Mouse (Mus musculus) subcutaneous adipose tissue, adult 2 months (tissue): ENCODE data around the gene Cptp. TPM values are rescaled to one million over a fixed set of nuclear protein-coding genes. Genes with fewer than 3 reads are reported as not detected.

Experiments
- polyA plus RNA-seq: library from polyadenylated mRNA; depleted of rRNA; stranded (reverse); fragments of >200 nt; gene quantifications from 2 replicates; pipeline ENCODE4 v1.2.3, GENCODE M21; 2012; ENCODE audit warnings: low replicate concordance; rRNA removed

Cptp gene
- 28.1 and 32.4 TPM in 2 replicates for polyA plus RNA-seq

GRCm38 (mm10) chr4:155869317-155870033 lies at the start of gene Cptp, which contains the start of gene Ints11:
Gene Cptp, minus strand, starts transcription at chr4:155869440.
Gene Ints11, plus strand, starts transcription at chr4:155869546.

DNA sequence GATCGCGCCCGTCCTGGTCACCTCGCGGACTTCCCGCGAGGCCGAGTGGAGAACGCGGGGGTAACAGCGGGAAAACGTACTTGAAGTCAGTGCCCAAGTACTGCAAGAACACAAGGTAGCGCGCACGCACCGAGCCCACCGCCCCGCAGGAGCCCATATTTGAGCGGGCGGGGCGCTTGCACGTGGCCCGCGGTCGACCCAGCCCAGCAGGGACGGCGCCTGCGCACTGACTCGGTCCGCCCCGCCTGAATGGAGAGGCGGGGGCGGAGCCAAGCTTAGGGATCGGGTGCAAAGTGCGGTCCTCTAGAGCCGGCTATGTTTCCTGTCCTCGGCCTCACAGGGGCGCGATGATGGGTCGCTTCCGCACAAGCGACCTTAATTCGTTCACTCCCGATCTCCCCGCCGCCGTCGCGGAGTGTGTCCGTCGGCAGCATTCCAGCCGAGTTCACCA lies 22.3 kb upstream of the Cptp start, which contains the start of the genes Pusl1 and Acap3:
TSS of gene Pusl1 (minus strand) at position 231 of the 451 bp plus-strand sequence.
TSS of gene Acap3 (plus strand) at position 272 of the 451 bp plus-strand sequence.

DNA sequence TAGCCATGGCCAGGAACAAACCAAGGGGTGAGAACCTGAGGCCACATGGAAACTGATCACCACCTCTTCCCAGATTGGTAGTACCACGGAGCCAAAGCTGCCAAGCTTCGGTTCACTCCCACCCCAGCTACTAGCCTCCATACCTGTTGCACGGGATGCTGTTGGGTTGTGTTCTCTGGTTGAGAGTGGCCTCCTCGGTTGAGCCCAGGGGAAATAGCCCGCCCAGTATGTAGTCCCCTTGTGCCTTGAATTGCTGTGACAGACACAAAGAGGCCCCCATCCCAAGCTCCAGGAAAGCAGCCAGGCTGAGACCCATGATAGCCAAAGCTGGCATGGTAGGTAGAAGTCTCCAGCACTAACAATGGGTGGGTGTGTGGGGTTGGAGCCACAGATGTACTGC lies 6.2 kb downstream of the Cptp start, which contains the start of gene Tas1r3:
TSS of gene Tas1r3 (minus strand) at position 362 of the 400 bp plus-strand sequence.

GRCm38 (mm10) chr4:155846871-155847578 lies 22.2 kb downstream of the Cptp start, which contains the start of gene Dvl1:
Gene Dvl1, plus strand, starts transcription at chr4:155847402.

DNA sequence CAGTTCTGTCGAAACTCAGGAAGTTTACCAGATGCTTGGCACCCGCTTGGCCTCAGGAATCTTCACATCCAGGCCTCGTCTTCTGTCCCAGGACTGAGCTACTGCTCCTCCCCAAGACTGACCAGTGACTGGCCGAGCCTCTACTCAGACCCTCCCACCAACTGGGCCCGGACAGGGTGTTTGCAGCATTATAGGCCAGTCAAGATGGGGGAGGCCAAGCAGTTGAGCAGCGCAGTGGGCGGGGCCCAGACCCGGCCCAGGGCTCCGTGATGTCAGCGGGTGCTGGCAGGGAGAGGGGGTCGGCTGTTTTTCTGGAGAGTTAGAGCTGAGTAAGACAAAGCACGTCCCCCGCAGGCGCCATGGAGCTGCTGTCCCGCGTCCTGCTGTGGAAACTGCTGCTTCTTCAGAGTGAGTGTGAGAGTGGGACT lies 29.7 kb downstream of the Cptp start, which contains the start of gene Mxra8:
TSS of gene Mxra8 (plus strand) at position 198 of the 428 bp plus-strand sequence.

GRCm38 (mm10) chr4:155831205-155831766 lies 38.0 kb downstream of the Cptp start, which contains the start of gene Aurkaip1:
Gene Aurkaip1, plus strand, starts transcription at chr4:155831272.

Other genes starting within 250 kb of the Cptp start
- 21.1 and 33.0 TPM in 2 replicates for gene Cdk11b, start 244.6 kb downstream of the Cptp start, polyA plus RNA-seq
- not detected in 2 replicates for gene Gm10563, start 224.0 kb downstream of the Cptp start, polyA plus RNA-seq
- gene Mmp23, start 216.1 kb downstream of the Cptp start, polyA plus RNA-seq = 79.6 and 268 TPM in 2 replicates
- 54.0 and 110 TPM in 2 replicates for gene Mib2, start 200.2 kb downstream of the Cptp start, polyA plus RNA-seq
- 10.4 and 40.4 TPM in 2 replicates for gene Fndc10, start 175.1 kb downstream of the Cptp start, polyA plus RNA-seq
- gene Ssu72, start 164.6 kb downstream of the Cptp start, polyA plus RNA-seq = 104 and 120 TPM in 2 replicates
- gene Tmem240, start 134.6 kb downstream of the Cptp start, polyA plus RNA-seq = 1.1 and 2.9 TPM in 2 replicates
- gene Atad3a, start 108.3 kb downstream of the Cptp start, polyA plus RNA-seq = 103 and 149 TPM in 2 replicates
- 21.0 and 37.2 TPM in 2 replicates for gene Vwa1, start 94.7 kb downstream of the Cptp start, polyA plus RNA-seq
- 1.9 and 5.3 TPM in 2 replicates for gene Tmem88b, start 83.6 kb downstream of the Cptp start, polyA plus RNA-seq
- 0.24 and 0.50 TPM in 2 replicates for gene Ankrd65, start 79.0 kb downstream of the Cptp start, polyA plus RNA-seq
- 86.1 and 127 TPM in 2 replicates for gene Mrpl20, start 66.6 kb downstream of the Cptp start, polyA plus RNA-seq
- gene Ccnl2, start 57.0 kb downstream of the Cptp start, polyA plus RNA-seq = 92.1 and 107 TPM in 2 replicates
- 126 and 179 TPM in 2 replicates for gene Aurkaip1, start 38.2 kb downstream of the Cptp start, polyA plus RNA-seq
- 377 and 387 TPM in 2 replicates for gene Mxra8, start 29.8 kb downstream of the Cptp start, polyA plus RNA-seq
- 126 and 153 TPM in 2 replicates for gene Dvl1, start 22.0 kb downstream of the Cptp start, polyA plus RNA-seq
- gene Tas1r3, start 6.1 kb downstream of the Cptp start, polyA plus RNA-seq = 0.69 and 0.95 TPM in 2 replicates
- 30.7 and 42.4 TPM in 2 replicates for gene Ints11, start 106 bp upstream of the Cptp start, polyA plus RNA-seq
- 68.2 and 105 TPM in 2 replicates for gene Pusl1, start 22.3 kb upstream of the Cptp start, polyA plus RNA-seq
- gene Acap3, start 22.4 kb upstream of the Cptp start, polyA plus RNA-seq = 34.4 and 52.7 TPM in 2 replicates
- gene Ube2j2, start 74.4 kb upstream of the Cptp start, polyA plus RNA-seq = 38.8 and 56.4 TPM in 2 replicates
- gene C1qtnf12, start 92.9 kb upstream of the Cptp start, polyA plus RNA-seq = 71.3 and 112 TPM in 2 replicates
- 4.7 and 9.8 TPM in 2 replicates for gene B3galt6, start 123.2 kb upstream of the Cptp start, polyA plus RNA-seq
- 75.5 and 103 TPM in 2 replicates for gene Sdf4, start 123.4 kb upstream of the Cptp start, polyA plus RNA-seq
- 3.2 and 4.5 TPM in 2 replicates for gene Tnfrsf4, start 144.4 kb upstream of the Cptp start, polyA plus RNA-seq
- 1.6 and 3.9 TPM in 2 replicates for gene Tnfrsf18, start 156.7 kb upstream of the Cptp start, polyA plus RNA-seq
- 2.1 TPM in 1 of 2 replicates, not detected in the other for gene Ttll10, start 190.0 kb upstream of the Cptp start, polyA plus RNA-seq
- gene 9430015G10Rik, start 240.5 kb upstream of the Cptp start, polyA plus RNA-seq = 12.2 and 43.4 TPM in 2 replicates